Mouse (Mus musculus) monocyte, adult 5-6 weeks (primary cell): Measurements from ENCODE around the gene Il1f6. TPM values are rescaled to one million over a fixed set of nuclear protein-coding genes. Genes with fewer than 3 reads are reported as not detected.
"Not testable (repeated sequence)": the region's sequence is repeated elsewhere in the genome, so short reads cannot be mapped to it uniquely, and the experiment has no call there.

Experiments
- ATAC-seq: fragments of 153-309, 156-312 bp; replicated peaks from 2 replicates; pipeline ENCODE4 v1.8.0; 2017; ENCODE audit warnings: mild to moderate bottlenecking; ENCODE audit not compliant: low TSS enrichment, insufficient number of reproducible peaks, severe bottlenecking, poor library complexity, low FRiP score
- total RNA-seq: library from RNA; stranded (forward); fragments of 200-1000, 200-491, 200-594 nt; gene quantifications from 3 replicates; pipeline ENCODE4 v1.2.3, GENCODE M21; 2017

Gene Il1f6
- not detected in 3 replicates for total RNA-seq

DNA sequence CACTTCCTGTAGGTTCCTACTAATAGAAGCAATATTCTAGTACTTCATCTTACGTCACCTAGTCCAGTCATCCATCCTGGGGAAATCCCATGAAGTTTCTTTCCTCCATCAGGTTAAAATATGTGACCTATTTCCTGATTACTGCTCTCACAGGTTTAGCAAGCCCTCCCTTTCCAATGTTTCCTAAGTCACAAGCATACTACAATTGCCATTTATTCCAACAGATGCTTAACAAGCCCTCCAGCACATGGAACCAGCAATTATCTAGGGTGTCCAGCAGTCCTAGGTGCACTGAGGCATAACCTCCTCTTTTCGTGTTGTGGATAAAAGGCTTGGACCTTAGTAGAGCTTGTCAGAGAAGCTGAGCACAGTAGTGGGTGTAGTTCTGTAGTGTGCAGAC is at the start of gene Il1f6:
Gene Il1f6 (plus strand): TSS at position 301 of the 400 bp plus-strand sequence.
- no peak for ATAC-seq

DNA sequence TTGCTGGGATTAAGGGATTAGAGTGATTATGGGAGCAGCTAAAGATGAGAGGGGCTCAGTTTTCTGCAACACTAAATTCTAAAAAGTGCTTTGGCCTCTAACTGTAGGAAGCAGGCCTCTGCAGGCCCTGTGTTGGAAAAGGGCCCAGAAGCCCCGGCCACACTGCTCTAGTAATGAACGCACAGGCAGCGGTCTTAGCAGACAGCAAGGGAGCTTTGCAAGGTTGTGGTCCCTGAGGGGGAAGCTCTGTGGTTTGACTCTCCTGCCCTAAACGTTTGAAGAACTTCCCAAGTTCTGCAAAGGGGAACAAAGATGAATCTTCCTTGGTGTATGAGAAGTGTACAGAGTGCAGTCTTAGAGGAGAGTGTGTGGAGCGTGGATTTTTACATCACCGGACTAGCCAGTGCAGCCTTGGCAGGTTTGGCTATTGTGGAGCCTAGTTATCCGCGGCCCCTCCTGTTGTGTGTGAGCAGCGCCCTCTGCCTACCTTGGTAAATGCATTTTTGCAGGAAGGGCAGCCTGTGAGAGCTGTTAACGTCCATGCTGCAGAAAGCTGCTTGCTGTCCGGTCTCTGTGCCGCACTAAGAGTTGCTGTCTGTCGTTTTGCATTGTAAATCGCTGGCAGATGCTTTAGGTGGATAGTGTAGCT is 33.4 kb upstream of the Il1f6 start:
- not testable (repeated sequence) for ATAC-seq

DNA sequence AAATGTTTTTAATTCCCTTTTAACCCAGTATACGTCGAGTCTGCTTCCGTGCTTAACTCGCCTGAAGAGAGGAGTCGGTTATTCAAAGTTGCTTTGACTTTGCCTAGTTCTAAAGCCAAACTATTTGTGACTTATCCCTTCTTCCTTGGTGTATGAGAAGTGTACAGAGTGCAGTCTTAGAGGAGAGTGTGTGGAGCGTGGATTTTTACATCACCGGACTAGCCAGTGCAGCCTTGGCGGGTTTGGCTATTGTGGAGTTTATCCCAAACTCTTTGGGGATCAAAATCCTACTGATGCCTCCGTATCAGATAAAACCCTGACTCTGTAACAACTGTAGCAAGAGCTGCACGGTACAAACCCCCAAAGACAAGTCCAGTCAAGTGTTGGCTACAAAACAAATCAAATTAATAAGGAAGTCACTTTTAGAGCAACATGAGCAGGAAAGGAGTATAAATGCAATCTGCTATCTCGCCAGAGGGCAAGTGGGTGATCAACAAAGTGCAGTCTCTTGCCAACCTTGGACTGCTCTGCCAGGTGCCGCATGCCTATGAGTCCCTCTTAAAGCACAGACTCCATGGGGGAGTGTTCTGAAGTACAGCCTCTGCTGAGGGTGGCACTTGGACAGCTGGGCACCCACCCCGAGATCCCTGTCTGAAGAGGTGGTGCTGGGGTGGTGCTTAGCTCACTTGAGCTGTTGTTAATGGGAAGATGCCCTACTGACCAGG is 32.6 kb upstream of the Il1f6 start:
- ATAC-seq: not testable (repeated sequence)

DNA sequence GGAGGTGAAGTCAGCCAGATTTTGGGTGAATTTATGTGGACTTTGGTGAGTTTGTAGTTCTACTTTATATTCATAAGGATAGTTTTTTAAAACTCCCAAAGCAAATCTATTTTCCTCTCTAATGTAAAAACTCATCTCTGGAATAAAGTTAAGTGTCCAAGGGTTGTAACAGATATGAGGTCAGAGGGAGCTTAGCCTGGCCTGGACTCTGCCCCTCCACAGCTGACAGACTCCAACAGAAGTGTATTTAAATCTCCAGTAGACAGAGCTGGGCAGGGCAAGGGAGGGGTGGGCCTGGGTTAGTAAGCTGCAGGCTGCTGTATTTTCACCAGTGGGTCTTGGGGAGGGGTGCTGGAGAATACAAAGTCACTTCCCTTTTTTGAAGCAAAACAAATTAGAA is 31.1 kb upstream of the Il1f6 start:
- ATAC-seq: not testable (repeated sequence)

DNA sequence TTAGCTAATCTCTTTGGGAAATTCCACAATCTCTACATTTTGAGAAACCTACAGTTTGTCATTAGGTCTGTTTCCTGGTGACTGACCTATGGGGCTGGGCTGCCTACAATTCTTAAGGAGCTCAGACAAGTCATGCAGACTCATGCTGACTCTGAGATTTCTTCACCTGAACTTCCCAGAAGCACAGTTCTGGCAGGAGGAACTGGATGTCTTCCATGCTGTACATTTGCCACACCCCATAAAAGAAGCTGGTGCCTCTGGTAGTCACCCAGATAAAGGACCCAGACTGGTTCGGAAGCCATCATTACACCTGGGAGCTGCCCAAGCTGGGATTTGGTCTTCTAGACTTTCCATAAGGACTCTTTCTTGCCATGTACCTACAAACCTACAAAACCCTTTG is 29.0 kb upstream of the Il1f6 start, which contains the start of gene Il1f9:
Gene Il1f9 (plus strand): TSS at position 301 of the 400 bp plus-strand sequence.
- no peak for ATAC-seq

DNA sequence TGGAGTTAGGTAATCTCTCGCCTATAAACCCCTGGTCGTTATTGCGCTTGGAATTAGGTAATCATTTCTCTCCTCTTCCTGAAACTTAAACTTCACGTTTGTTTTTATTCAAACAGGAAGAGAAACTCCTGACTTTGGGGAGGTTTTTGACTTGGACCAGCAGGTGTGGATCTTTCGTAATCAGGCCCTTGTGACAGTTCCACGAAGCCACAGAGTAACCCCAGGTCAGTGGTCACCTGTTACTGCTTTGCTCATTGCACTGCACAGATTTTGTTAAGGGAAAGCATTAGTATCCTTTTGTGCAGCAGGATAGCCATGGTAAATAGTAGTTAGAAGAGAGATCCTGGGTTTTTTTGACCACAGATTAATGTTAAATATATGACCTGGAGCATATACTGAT is 27.6 kb upstream of the Il1f6 start:
- ATAC-seq: no peak

DNA sequence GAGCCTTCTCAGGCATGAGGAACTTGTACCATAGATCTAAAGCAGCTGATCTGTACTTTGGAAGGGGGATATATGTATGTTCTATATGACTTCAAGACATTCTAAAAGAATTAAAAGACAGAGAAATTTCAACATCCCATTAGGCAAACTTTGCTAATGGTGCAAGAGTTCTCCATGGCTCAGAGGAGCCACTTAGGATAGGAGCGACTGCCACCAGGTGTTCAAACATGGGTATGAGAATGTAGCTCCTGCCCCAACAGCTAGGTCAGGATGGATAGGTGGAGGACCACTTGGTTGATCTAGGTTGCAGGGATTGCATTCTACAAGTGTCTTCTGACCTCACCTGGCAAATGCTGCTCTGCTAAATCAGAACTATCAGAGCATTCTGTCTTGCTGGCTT is 27.0 kb upstream of the Il1f6 start:
- ATAC-seq: no peak

DNA sequence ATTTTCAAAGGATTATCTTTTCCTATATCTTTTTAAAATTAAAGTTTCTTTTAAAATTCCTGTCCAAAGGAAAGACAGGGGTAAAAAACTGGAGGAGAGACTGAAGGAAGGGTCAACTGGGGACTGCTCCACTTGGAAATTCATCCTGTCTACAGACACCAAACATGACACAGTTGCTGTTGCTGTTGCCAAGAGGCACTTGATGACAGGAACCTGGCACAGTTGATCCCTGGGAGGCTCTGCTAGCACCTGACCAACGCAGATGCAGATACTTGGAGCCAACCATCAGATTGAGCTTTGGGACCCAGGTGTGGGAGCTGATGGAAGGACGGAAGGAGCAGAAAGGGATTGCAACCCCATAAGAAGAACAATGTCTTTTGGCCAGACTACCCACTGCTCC is 12.0 kb downstream of the Il1f6 start:
- no peak for ATAC-seq

DNA sequence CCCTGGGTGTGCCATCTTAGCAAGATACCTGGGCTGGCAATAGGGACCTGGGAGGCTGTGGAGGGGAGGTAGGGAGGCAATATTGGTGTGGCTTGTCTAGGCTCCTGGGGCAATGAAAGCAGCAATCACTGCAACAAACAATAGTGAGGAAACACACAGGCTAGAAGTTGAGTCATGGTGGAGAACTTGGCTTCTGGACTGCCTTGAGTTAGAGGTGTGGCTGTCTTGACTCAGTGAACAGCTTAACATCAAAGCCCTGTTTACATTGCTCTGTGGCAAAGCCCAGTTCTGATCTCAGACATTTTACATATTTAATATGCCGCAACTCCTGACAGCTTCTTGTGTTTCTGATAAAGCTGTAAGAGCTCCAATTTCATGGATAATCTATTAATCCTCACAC is 52.3 kb downstream of the Il1f6 start:
- no peak for ATAC-seq

DNA sequence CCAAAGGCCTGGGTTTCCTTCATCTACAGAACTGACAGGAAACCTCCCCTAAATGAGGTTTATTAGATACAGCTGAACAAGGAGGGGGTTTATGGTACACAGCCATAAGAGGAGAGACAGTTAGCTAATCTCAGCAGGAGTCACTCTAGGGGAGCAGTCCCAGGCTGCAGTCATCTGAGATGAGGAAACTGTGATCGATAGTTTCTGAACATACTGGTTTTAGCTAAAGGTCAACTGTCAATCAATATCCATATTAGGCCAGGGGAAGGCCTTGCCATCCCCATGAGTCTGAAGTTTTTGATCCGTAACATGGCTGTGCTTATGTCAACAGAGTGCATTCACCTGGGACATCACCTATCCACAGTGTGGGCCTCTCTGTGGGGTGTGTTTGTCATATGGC is 58.4 kb downstream of the Il1f6 start:
- no peak for ATAC-seq

DNA sequence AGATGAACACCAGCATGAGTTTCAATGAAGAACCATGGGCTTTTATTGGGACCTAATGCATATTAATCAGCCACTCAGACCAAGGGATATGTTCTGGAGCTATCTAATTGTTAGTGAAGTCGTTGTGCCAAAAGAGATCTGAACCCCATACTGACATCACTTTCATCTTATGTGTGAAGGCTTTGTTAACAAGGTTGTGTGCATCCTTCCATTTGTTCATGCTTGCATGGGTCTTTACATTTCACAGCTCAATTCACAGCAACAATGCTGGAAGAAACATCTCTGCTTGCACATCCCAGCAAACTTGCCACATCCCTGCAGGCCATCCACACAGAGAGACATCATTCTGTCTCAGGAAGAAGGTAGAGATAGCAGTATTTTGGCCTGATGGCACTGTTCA is 59.9 kb downstream of the Il1f6 start:
- no peak for ATAC-seq

Other genes with a start within 250 kb of the Il1f6 start
- gene Hnmt, start 166.0 kb upstream of the Il1f6 start, total RNA-seq: 16.4 to 33.7 TPM (median 26.7 TPM) in 3 replicates
- gene Tbpl2, start 118.8 kb upstream of the Il1f6 start, total RNA-seq: not detected in 3 replicates
- gene Il1f8, start 62.3 kb upstream of the Il1f6 start, total RNA-seq: not detected in 3 replicates
- not detected in 3 replicates for gene Il1f9, start 28.9 kb upstream of the Il1f6 start, total RNA-seq
- not detected in 3 replicates for gene Il1f5, start 61.5 kb downstream of the Il1f6 start, total RNA-seq
- gene Il1f10, start 75.8 kb downstream of the Il1f6 start, total RNA-seq: not detected in 3 replicates
- gene Il1rn, start 121.4 kb downstream of the Il1f6 start, total RNA-seq: 5.8 to 12.4 TPM (median 8.9 TPM) in 3 replicates
- 70.8 to 164 TPM (median 139 TPM) in 3 replicates for gene Psd4, start 152.2 kb downstream of the Il1f6 start, total RNA-seq